Mouse (Mus musculus) testis, adult 2 months (tissue): ENCODE results near the gene Tnik.

Experiments used
- CTCF ChIP-seq: fragments of 200-500 bp; IDR thresholded peaks from 2 replicates; pipeline ENCODE4 v1.5.1; 2012; ENCODE audit warnings: low read depth, mild to moderate bottlenecking, inconsistent platforms, low read length, moderate library complexity; ENCODE audit not compliant: control insufficient read depth, insufficient read depth, insufficient replicate concordance
- POLR2A ChIP-seq: fragments of 200-500 bp; IDR thresholded peaks from 2 replicates; pipeline ENCODE4 v1.6.1; 2012; ENCODE audit warnings: low read depth, mild to moderate bottlenecking, inconsistent platforms, low read length, moderate library complexity; ENCODE audit not compliant: control insufficient read depth

DNA sequence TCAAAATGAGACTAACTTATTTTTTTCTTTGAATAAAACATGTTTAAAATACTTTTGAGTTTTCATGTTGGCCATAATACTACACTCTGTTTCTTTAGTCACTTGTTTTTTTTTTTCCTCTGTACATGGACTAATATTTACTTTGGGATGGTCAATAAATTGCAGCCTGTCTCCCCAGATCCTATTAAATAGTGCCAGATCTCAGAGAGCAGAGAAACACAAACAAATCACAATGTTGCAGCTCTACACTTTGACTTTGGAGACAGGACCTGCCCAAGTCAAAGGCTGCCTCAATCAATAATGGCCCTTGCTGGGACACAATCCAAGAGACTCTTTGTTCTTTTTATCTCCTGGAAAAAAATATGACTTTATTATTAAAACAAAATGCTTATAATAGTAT lies 459.5 kb downstream of the Tnik start:
- TF ChIP-seq CTCF (no peak), POLR2A (no peak)
